Mouse (Mus musculus): ENCODE data around the gene Spaca9. TPM values are rescaled to one million over a fixed set of nuclear protein-coding genes. Genes with fewer than 3 reads are reported as not detected.
A peak's percentile ranks its signal among the peaks of the same experiment; 100 is the strongest.

The Spaca9 gene
- total RNA-seq, 1 experiment from 2014 or later = 2.5 TPM

GRCm38 (mm10) chr2:28676005-28676404, 23.5 kb downstream of the Spaca9 start:
- ATAC-seq (replicated peaks; ENCODE audit: low read depth, poor library complexity, severe bottlenecking) = no peak

GRCm38 (mm10) chr2:28671438-28671837, 28.1 kb downstream of the Spaca9 start:
- ATAC-seq (replicated peaks; ENCODE audit: low read depth, poor library complexity, severe bottlenecking) = no peak

DNA sequence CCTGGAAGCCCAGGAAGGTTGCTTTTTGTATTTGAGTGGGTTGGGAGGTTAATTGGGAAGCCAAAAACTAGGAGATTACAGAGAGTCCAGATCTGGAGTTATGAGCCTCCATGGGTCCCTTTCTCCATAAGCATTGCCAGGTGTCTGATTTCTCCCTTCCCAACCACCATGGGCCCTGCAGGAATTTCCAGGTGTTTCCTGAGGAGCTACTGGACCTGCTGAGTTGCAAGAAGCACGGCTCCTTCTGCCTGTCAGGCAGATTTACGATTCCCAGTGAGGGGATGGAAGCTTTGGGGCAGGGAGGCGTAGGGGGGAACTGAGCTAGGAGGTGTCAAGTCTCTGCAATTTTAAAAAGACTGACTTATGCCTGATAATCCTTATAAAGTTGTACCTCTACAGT, 33.7 kb downstream of the Spaca9 start:
- ATAC-seq (replicated peaks; ENCODE audit: low read depth, poor library complexity, severe bottlenecking) = no peak

GRCm38 (mm10) chr2:28662891-28663290, 36.6 kb downstream of the Spaca9 start:
- no peak for ATAC-seq (replicated peaks; ENCODE audit: low read depth, poor library complexity, severe bottlenecking)

- no peak for ATAC-seq (replicated peaks; ENCODE audit: low read depth, poor library complexity, severe bottlenecking)
Measured at GRCm38 (mm10) chr2:28656216-28656615, 43.3 kb downstream of the Spaca9 start.

GRCm38 (mm10) chr2:28654295-28654694, 45.2 kb downstream of the Spaca9 start:
- ATAC-seq (replicated peaks; ENCODE audit: low read depth, poor library complexity, severe bottlenecking) = peak; percentile 58; the same call in 1 of the 2 replicates

GRCm38 (mm10) chr2:28653351-28653750, 46.2 kb downstream of the Spaca9 start:
- no peak for ATAC-seq (replicated peaks; ENCODE audit: low read depth, poor library complexity, severe bottlenecking)

- no peak for ATAC-seq (replicated peaks; ENCODE audit: low read depth, poor library complexity, severe bottlenecking)
Measured at GRCm38 (mm10) chr2:28650526-28650925, 49.0 kb downstream of the Spaca9 start.

GRCm38 (mm10) chr2:28643081-28643480, 56.4 kb downstream of the Spaca9 start:
- no peak for ATAC-seq (replicated peaks; ENCODE audit: low read depth, poor library complexity, severe bottlenecking)

Other genes starting within 250 kb of the Spaca9 start
- gene 1700007K13Rik, start 233.4 kb downstream of the Spaca9 start, total RNA-seq (2017) = not detected in 2 replicates
- 33.2 and 35.2 TPM in 2 replicates for gene Mrps2, start 231.7 kb downstream of the Spaca9 start, total RNA-seq (2017)
- gene Gbgt1, start 202.8 kb downstream of the Spaca9 start, total RNA-seq (2017) = not detected in 2 replicates
- gene Gm10134, start 193.6 kb downstream of the Spaca9 start, total RNA-seq (2017) = not detected in 2 replicates
- gene Ralgds, start 186.6 kb downstream of the Spaca9 start, total RNA-seq (2017) = 3.7 and 4.3 TPM in 2 replicates
- gene Cel, start 136.3 kb downstream of the Spaca9 start, total RNA-seq (2017) = not detected in 2 replicates
- gene Gtf3c5, start 116.0 kb downstream of the Spaca9 start, total RNA-seq (2017) = 9.7 and 19.0 TPM in 2 replicates
- 29.5 and 30.7 TPM in 2 replicates for gene Gfi1b, start 77.7 kb downstream of the Spaca9 start, total RNA-seq (2017)
- 14.5 and 18.7 TPM in 2 replicates for gene Tsc1, start 58.5 kb downstream of the Spaca9 start, total RNA-seq (2017)
- gene Ak8, start 437 bp upstream of the Spaca9 start, total RNA-seq (2017) = 1.6 TPM in 1 of 2 replicates, not detected in the other
- gene Gtf3c4, start 140.6 kb upstream of the Spaca9 start, total RNA-seq (2017) = 26.3 and 31.8 TPM in 2 replicates
- 16.5 and 17.8 TPM in 2 replicates for gene Ddx31, start 140.7 kb upstream of the Spaca9 start, total RNA-seq (2017)
- gene Barhl1, start 216.9 kb upstream of the Spaca9 start, total RNA-seq (2017) = not detected in 2 replicates